Mouse (Mus musculus) bone marrow macrophage, adult 2 months (primary cell): ENCODE results near the gene Pcbp1.

ENCODE experiments used
- CTCF ChIP-seq: IDR thresholded peaks from 2 replicates; pipeline ENCODE4 v1.5.1; 2012; ENCODE audit warnings: low read depth, mild to moderate bottlenecking, low read length, moderate library complexity
- POLR2A ChIP-seq: IDR thresholded peaks from 2 replicates; pipeline ENCODE4 v1.6.1; 2012; ENCODE audit warnings: mild to moderate bottlenecking, low read depth, low read length, borderline replicate concordance

GRCm38 (mm10) chr6:86503513-86503912, 22.6 kb downstream of the Pcbp1 start:
- TF ChIP-seq CTCF, result no peak
- TF ChIP-seq POLR2A, result no peak
